Mouse (Mus musculus) hindbrain, postnatal 0 days (tissue): Measurements from ENCODE around the gene Akip1. TPM values are rescaled to one million over a fixed set of nuclear protein-coding genes. Genes with fewer than 3 reads are reported as not detected.
A peak's percentile ranks its signal among the peaks of the same experiment; 100 is the strongest.

Experiments
- ATAC-seq: fragments of 200-750 bp; cut with Nextera tagmentation; 2 replicates; pipeline ENCODE4 v1.8.0; 2017; ENCODE audit warnings: mild to moderate bottlenecking, moderate TSS enrichment, moderate library complexity
- DNase-seq: peaks from one replicate; pipeline ENCODE4 v3.0.0-alpha.2; 2015; ENCODE audit warnings: low spot score
- H3K27ac ChIP-seq: fragments of 300-500 bp; sonication (generic); 2 replicates; pipeline ENCODE4 v1.5.1; 2014; ENCODE audit warnings: mild to moderate bottlenecking
- H3K27me3 ChIP-seq: fragments of 300-500 bp; sonication (generic); 2 replicates; pipeline ENCODE4 v1.6.1; 2014; ENCODE audit warnings: low read length, mixed read lengths; ENCODE audit not compliant: insufficient read depth
- H3K36me3 ChIP-seq: fragments of 300-500 bp; sonication (generic); 2 replicates; pipeline ENCODE4 v1.6.1; 2014; ENCODE audit warnings: low read length, mixed read lengths; ENCODE audit not compliant: insufficient read depth
- H3K4me1 ChIP-seq: fragments of 300-500 bp; sonication (generic); 2 replicates; pipeline ENCODE4 v1.6.1; 2014; ENCODE audit warnings: antibody characterized with exemption, low read length, mixed read lengths; ENCODE audit not compliant: insufficient read depth
- H3K4me2 ChIP-seq: fragments of 300-500 bp; sonication (generic); 2 replicates; pipeline ENCODE4 v1.6.1; 2014; ENCODE audit warnings: low read depth, mild to moderate bottlenecking, low read length, moderate library complexity, mixed read lengths
- H3K4me3 ChIP-seq: fragments of 300-500 bp; sonication (generic); 2 replicates; pipeline ENCODE4 v1.5.1; 2014; ENCODE audit warnings: low read length
- H3K9ac ChIP-seq: fragments of 300-500 bp; sonication (generic); replicated peaks from 2 replicates; pipeline ENCODE4 v1.6.1; 2014; ENCODE audit warnings: mild to moderate bottlenecking, low read length, moderate library complexity, mixed read lengths
- H3K9me3 ChIP-seq: fragments of 300-500 bp; sonication (generic); 2 replicates; pipeline ENCODE4 v1.6.1; 2016; ENCODE audit warnings: low read length, mixed read lengths
- CTCF ChIP-seq: IDR thresholded peaks from 2 replicates; pipeline ENCODE4 v1.5.1; 2016; ENCODE audit warnings: antibody characterized with exemption, control low read depth, low read depth
- WGBS: fragments of 180-500 bp; shearing (Covaris S2); extraction: QIAGEN DNeasy Blood & Tissue Kit; methylation state at CpG from one replicate; pipeline ENCODE4 v1.1.7; 2014; 5-methylcytosine and 5-hydroxymethylcytosine counted together
- polyA plus RNA-seq: library from polyadenylated mRNA; unstranded; fragments of >200 nt; fragmentation: Nextera tagmentation; extraction: Ambion mirVana; gene quantifications from 2 replicates; pipeline ENCODE4 v1.2.1, GENCODE M21; 2015
- total RNA-seq: library from RNA; depleted of rRNA; stranded (reverse); fragments of >200 nt; gene quantifications from 2 replicates; pipeline ENCODE4 v1.2.3, GENCODE M21; 2014

Akip1 gene
- total and polyA plus RNA-seq, 2 experiments from 2014 or later = 9.9 to 16.7 TPM

DNA sequence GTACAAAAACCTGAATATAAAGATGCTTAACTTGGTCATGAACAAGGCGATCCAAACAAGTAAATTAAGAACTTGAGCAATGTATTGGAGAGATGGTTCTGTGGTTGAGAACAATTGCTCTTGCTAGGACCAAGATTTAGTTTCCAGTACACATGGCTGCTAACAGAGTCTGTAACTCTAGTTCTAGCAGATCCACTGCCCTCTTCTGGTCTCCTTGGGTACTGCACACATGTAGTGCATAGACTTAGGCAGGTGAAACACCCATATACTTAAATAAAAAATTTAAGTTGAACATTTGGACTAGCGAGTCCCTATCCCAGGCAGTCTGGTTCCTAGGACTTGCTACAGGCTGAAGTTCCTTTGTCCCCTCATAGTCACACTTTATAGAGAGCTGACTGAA lies 19.1 kb downstream of the Akip1 start:
- Histone ChIP-seq H3K4me2 (no peak overlapping the region), H3K27me3 (no peaks in the 10 kb centered on the region), H3K27ac (no peak overlapping the region), H3K4me1 (no peaks in the 10 kb centered on the region), H3K9me3 (no peaks in the 10 kb centered on the region), H3K4me3 (no peak overlapping the region), H3K36me3 (no peaks in the 10 kb centered on the region), H3K9ac (no peak overlapping the region)
- DNase-seq (no peak), ATAC-seq (no peak)
- WGBS = 97% methylated on average over 2 of the region's 2 CpGs
- peak; percentile 32 for TF ChIP-seq CTCF

DNA sequence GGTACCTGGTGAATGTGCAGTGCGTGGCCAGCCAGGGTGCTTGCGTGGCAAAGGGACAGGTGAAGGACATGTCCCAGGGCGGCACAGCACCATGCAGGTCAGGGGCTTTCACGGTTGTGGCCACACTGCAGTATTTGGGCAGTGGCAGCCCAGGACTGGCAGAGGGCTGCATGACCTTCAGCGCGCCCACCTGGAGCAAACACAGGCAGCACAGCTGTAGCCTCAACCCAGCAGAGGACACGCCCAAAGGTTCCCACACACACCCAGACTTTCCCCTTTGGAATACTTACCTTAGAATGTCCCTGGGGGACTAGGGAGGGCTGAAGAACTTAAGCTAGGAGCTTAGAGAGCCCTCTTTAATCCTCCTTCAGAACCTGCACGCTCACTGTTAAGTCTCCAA lies 19.6 kb downstream of the Akip1 start:
- Histone ChIP-seq H3K4me1 (no peaks in the 10 kb centered on the region), H3K4me3 (no peak overlapping the region), H3K36me3 (no peaks in the 10 kb centered on the region), H3K9me3 (no peaks in the 10 kb centered on the region), H3K9ac (no peak overlapping the region), H3K27ac (no peak overlapping the region), H3K4me2 (no peak overlapping the region), H3K27me3 (no peaks in the 10 kb centered on the region)
- ATAC-seq = no peak
- no peak for DNase-seq
- TF ChIP-seq CTCF = no peak
- 94% methylated on average over 8 of the region's 8 CpGs for WGBS

DNA sequence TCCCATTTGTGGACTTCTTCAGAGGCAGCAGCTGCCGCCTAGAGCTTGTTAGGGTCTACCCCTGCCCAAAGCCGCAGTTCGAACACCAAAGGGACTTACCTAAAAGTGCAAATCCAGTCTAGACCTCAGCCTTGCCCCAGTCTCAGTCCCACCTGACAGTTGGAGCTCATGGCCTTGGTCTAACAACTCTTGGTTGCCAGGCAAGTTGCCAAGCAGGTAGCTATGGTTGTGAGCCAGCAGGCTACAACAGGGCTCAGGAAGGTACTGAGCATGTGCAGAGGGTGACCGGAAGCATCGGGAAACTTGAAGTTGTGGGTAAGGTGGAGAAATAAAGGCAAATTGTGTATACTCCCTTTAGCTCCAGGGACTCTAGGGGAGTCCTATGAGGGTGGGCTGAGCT lies 20.2 kb downstream of the Akip1 start, which contains the start of gene BC051019:
Gene BC051019, minus strand, starts transcription at position 154 of the 400 bp plus-strand sequence.
- 93% methylated on average over 5 of the region's 5 CpGs for WGBS
- Histone ChIP-seq H3K4me2 (no peak within 1 kb of the TSS), H3K4me3 (no peak within 1 kb of the TSS), H3K27me3 (no peaks in the 10 kb centered on the region), H3K4me1 (no peaks in the 10 kb centered on the region), H3K36me3 (no peaks in the 10 kb centered on the region), H3K27ac (no peak within 1 kb of the TSS), H3K9ac (no peak within 1 kb of the TSS), H3K9me3 (no peaks in the 10 kb centered on the region)
- ATAC-seq (no peak), DNase-seq (no peak)
- no peak for TF ChIP-seq CTCF

DNA sequence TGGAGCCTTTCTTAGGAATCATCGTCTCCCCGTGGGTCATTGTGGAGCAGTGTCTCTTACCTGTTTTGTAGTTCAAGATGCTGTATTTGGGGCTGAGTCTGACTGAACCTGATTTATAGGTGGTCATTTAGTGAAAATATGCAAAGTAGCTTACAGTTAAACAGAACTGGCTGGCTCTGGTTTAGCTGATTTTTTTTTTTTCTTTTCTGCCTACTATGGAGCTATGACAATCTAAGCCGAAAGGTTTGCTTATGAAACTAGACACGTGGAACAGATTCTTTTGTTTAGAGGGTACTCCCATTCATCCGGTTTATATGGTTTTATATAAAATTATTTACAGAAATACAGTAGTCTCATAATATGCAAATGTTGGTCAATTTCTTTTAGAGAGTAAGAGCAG lies 28.1 kb downstream of the Akip1 start, which contains the start of gene Ascl3:
Gene Ascl3, minus strand, starts transcription at position 101 of the 400 bp plus-strand sequence.
- H3K4me2 ChIP-seq = no peak within 1 kb of the TSS
- DNase-seq = no peak
- WGBS = 79% methylated on average over 5 of the region's 5 CpGs
- no peaks in the 10 kb centered on the region for H3K9me3 ChIP-seq
- no peaks in the 10 kb centered on the region for H3K27me3 ChIP-seq
- peaks cover 20% of the 10 kb centered on the region for H3K36me3 ChIP-seq
- no peak for ATAC-seq
- no peak within 1 kb of the TSS for H3K4me3 ChIP-seq
- no peaks in the 10 kb centered on the region for H3K4me1 ChIP-seq
- no peak within 1 kb of the TSS for H3K9ac ChIP-seq
- H3K27ac ChIP-seq = no peak within 1 kb of the TSS
- TF ChIP-seq CTCF = no peak

DNA sequence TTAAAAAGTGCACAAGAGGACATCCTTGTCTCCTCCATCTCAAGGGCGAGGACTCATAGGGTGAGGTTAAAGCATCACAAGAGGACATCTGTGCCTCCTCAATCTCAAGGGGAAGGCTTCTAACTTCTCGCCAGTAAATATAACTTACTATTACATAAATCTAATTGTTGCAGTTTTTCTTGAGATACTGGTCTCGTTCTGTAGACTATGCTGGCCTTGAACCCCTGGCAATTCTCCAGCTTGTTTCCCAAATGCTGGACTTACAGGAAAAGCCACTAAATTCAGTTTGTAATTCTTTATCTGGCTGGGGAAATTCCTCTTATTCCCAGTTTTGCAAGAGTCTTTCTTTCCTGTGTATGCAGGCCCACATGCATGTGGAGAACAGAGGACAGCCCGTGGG lies 31.3 kb downstream of the Akip1 start:
- TF ChIP-seq CTCF = no peak
- no peak for DNase-seq
- Histone ChIP-seq H3K27me3 (no peaks in the 10 kb centered on the region), H3K9me3 (no peaks in the 10 kb centered on the region), H3K4me3 (no peak overlapping the region), H3K4me2 (no peak overlapping the region), H3K27ac (no peak overlapping the region), H3K4me1 (no peaks in the 10 kb centered on the region), H3K36me3 (peaks cover 28% of the 10 kb centered on the region), H3K9ac (no peak overlapping the region)
- no peak for ATAC-seq
- whole genome bisulfite sequencing = 91% methylated on average over 4 of the region's 4 CpGs

DNA sequence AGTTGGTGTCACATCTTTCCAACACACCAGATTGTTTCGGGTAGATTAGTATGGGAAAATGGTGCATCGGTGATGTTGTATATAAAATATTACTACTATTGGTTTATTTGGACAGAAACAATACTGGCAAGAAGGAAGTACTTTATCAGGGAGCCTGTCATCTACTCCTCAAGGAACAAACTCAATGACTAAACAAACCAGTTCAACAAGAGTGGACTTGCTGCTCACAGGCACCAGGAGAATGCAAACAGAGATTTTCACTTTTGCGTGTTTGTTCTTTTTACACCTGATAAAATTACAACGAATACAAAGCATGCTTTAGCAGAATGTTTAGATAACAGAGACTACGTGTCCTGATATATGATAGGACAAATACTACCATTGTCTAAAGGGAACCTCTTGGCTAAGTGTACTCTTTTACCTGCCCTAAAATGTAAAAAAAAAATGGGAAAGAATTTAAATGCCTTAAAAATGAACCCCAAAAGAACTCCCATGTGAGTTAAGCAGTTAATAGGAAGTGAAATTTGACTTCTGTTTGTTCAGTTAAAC lies 36.4 kb downstream of the Akip1 start:
- H3K36me3 ChIP-seq = peaks cover 54% of the 10 kb centered on the region
- 94% methylated on average over 5 of the region's 5 CpGs for WGBS
- no peak overlapping the region for H3K27ac ChIP-seq
- no peaks in the 10 kb centered on the region for H3K4me1 ChIP-seq
- no peaks in the 10 kb centered on the region for H3K27me3 ChIP-seq
- no peaks in the 10 kb centered on the region for H3K9me3 ChIP-seq
- H3K4me3 ChIP-seq = no peak overlapping the region
- DNase-seq (no peak), ATAC-seq (no peak)
- H3K9ac ChIP-seq = no peak overlapping the region
- TF ChIP-seq CTCF = no peak
- no peak overlapping the region for H3K4me2 ChIP-seq

DNA sequence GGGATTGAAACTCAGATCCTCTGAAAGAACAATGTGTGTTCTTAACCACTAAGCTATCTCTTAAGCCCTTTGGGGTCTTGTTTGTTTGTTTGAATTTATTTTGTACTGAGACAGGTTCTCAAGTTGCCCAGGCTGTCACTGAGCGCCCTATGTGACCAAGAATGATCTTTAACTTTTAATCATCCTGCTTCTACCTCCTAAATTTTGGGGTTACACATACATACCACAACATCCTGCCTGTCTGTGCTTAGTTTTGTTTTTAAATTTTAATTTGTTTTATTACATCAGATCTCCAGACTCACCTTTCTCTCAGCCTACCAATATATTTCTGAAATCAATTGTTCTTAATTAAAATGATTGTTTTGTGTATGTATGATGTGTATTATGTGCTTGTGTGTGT lies 37.6 kb downstream of the Akip1 start:
- peaks cover 49% of the 10 kb centered on the region for H3K36me3 ChIP-seq
- TF ChIP-seq CTCF = no peak
- ATAC-seq (no peak), DNase-seq (no peak)
- H3K4me1 ChIP-seq = no peaks in the 10 kb centered on the region
- H3K27me3 ChIP-seq = no peaks in the 10 kb centered on the region
- 100% methylated on average over 1 of the region's 1 CpGs for WGBS
- no peak overlapping the region for H3K9ac ChIP-seq
- H3K9me3 ChIP-seq = no peaks in the 10 kb centered on the region
- H3K4me2 ChIP-seq = no peak overlapping the region
- H3K4me3 ChIP-seq = no peak overlapping the region
- no peak overlapping the region for H3K27ac ChIP-seq
